Mouse (Mus musculus) 3T3-L1 (cell line): ENCODE measurements around the gene Gns.
A peak's percentile ranks its signal among the peaks of the same experiment; 100 is the strongest.
"Not testable (repeated sequence)": the region's sequence is repeated elsewhere in the genome, so short reads cannot be mapped to it uniquely, and the experiment has no call there.

Source experiments
- DNase-seq: peaks from one replicate; pipeline ENCODE4 v3.0.0-alpha.2; 2015; ENCODE audit warnings: low read depth, low spot score

Gns gene

GRCm38 (mm10) chr10:121364801-121365564, at the start of gene Gns:
TSS of gene Gns (plus strand) at chr10:121365090.
- peak; percentile 85 for DNase-seq

GRCm38 (mm10) chr10:121315321-121316283, 49.3 kb upstream of the Gns start:
- DNase-seq: no peak

- DNase-seq: no peak
Measured at GRCm38 (mm10) chr10:121316361-121316760, 48.5 kb upstream of the Gns start.

GRCm38 (mm10) chr10:121318397-121318950, 46.4 kb upstream of the Gns start:
- no peak for DNase-seq

GRCm38 (mm10) chr10:121323493-121323892, 41.4 kb upstream of the Gns start:
- no peak for DNase-seq

GRCm38 (mm10) chr10:121326167-121326566, 38.7 kb upstream of the Gns start:
- peak; percentile 11 for DNase-seq

- no peak for DNase-seq
Measured at GRCm38 (mm10) chr10:121329586-121329985, 35.3 kb upstream of the Gns start.

GRCm38 (mm10) chr10:121330940-121331339, 34.0 kb upstream of the Gns start:
- DNase-seq: peak; percentile 62

GRCm38 (mm10) chr10:121334576-121334975, 30.3 kb upstream of the Gns start:
- DNase-seq: peak; percentile 46

GRCm38 (mm10) chr10:121336536-121336935, 28.4 kb upstream of the Gns start:
- DNase-seq: not testable (repeated sequence)

- no peak for DNase-seq
Measured at GRCm38 (mm10) chr10:121340754-121341593, 23.9 kb upstream of the Gns start.

GRCm38 (mm10) chr10:121342260-121342659, 22.6 kb upstream of the Gns start:
- no peak for DNase-seq

- no peak for DNase-seq
Measured at GRCm38 (mm10) chr10:121343867-121344266, 21.0 kb upstream of the Gns start.

GRCm38 (mm10) chr10:121349244-121349643, 15.6 kb upstream of the Gns start:
- DNase-seq: no peak

- DNase-seq: no peak
Measured at GRCm38 (mm10) chr10:121350357-121351065, 14.4 kb upstream of the Gns start.

- no peak for DNase-seq
Measured at GRCm38 (mm10) chr10:121351066-121351581, 13.8 kb upstream of the Gns start, which contains the start of gene Tbc1d30. TSS of gene Tbc1d30 (minus strand) at chr10:121351278.

- no peak for DNase-seq
Measured at GRCm38 (mm10) chr10:121351692-121352290, 13.1 kb upstream of the Gns start.

GRCm38 (mm10) chr10:121360358-121360757, 4.5 kb upstream of the Gns start:
- no peak for DNase-seq

GRCm38 (mm10) chr10:121363201-121363600, 1.7 kb upstream of the Gns start:
- DNase-seq: no peak

- DNase-seq: no peak
Measured at GRCm38 (mm10) chr10:121364306-121364705, 584 bp upstream of the Gns start.
